Mouse (Mus musculus) limb, embryonic 14.5 days (tissue): ENCODE measurements around the gene Ago3. TPM values are rescaled to one million over a fixed set of nuclear protein-coding genes. Genes with fewer than 3 reads are reported as not detected.

Experiments used
- ATAC-seq: fragments of 200-750 bp; cut with Nextera tagmentation; 2 replicates; pipeline ENCODE4 v1.8.0; 2017; ENCODE audit warnings: low read depth, moderate number of reproducible peaks, moderate TSS enrichment; ENCODE audit not compliant: low FRiP score
- DNase-seq: peaks from one replicate; pipeline ENCODE4 v3.0.0-alpha.2; 2015; ENCODE audit warnings: low spot score
- H3K27ac ChIP-seq: fragments of 300-500 bp; sonication (generic); replicated peaks from 2 replicates; pipeline ENCODE4 v1.5.1; 2014; ENCODE audit warnings: low read depth, mild to moderate bottlenecking, low read length, moderate library complexity, mixed read lengths
- H3K27me3 ChIP-seq: fragments of 300-500 bp; sonication (generic); 2 replicates; pipeline ENCODE4 v1.6.1; 2014; ENCODE audit warnings: low read length, mixed read lengths; ENCODE audit not compliant: control insufficient read depth, insufficient read depth
- H3K36me3 ChIP-seq: fragments of 300-500 bp; sonication (generic); 2 replicates; pipeline ENCODE4 v1.6.1; 2014; ENCODE audit warnings: mild to moderate bottlenecking, low read length, moderate library complexity, mixed read lengths; ENCODE audit not compliant: control insufficient read depth, insufficient read depth
- H3K4me1 ChIP-seq: fragments of 300-500 bp; sonication (generic); 2 replicates; pipeline ENCODE4 v1.6.1; 2014; ENCODE audit warnings: antibody characterized with exemption, low read length, mixed read lengths; ENCODE audit not compliant: control insufficient read depth, insufficient read depth
- H3K4me2 ChIP-seq: fragments of 300-500 bp; sonication (generic); replicated peaks from 2 replicates; pipeline ENCODE4 v1.6.1; 2014; ENCODE audit warnings: low read depth, mild to moderate bottlenecking, low read length, moderate library complexity; ENCODE audit not compliant: severe bottlenecking
- H3K4me3 ChIP-seq: fragments of 300-500 bp; sonication (generic); replicated peaks from 2 replicates; pipeline ENCODE4 v1.5.1; 2014; ENCODE audit warnings: low read length
- H3K9ac ChIP-seq: fragments of 300-500 bp; sonication (generic); 2 replicates; pipeline ENCODE4 v1.6.1; 2014; ENCODE audit warnings: mild to moderate bottlenecking, low read depth, low read length, moderate library complexity; ENCODE audit not compliant: severe bottlenecking
- H3K9me3 ChIP-seq: fragments of 300-500 bp; sonication (generic); 2 replicates; pipeline ENCODE4 v1.6.1; 2016; ENCODE audit warnings: low read length; ENCODE audit not compliant: control insufficient read depth
- POLR2A ChIP-seq: fragments of 200-500 bp; IDR thresholded peaks from 2 replicates; pipeline ENCODE4 v1.8.0; 2012; ENCODE audit warnings: inconsistent platforms, mild to moderate bottlenecking, moderate library complexity, borderline replicate concordance; ENCODE audit not compliant: insufficient read depth, insufficient read length; ENCODE audit errors: extremely low read depth
- WGBS: fragments of 180-500 bp; shearing (Covaris S2); extraction: QIAGEN DNeasy Blood & Tissue Kit; methylation state at CpG from one replicate; pipeline ENCODE4 v1.1.7; 2014; 5-methylcytosine and 5-hydroxymethylcytosine counted together
- polyA plus RNA-seq, 2 experiments: library from polyadenylated mRNA; depleted of rRNA in 1 of 2; stranded (reverse) in 1 of 2; unstranded in 1 of 2; fragments of >200 nt; fragmentation: Nextera tagmentation in 1 of 2; extraction: Ambion mirVana in 1 of 2; gene quantifications; 2 replicates each; pipeline versions ENCODE4 v1.2.1 to v1.2.3; 2012 to 2014

Ago3 gene
- polyA plus RNA-seq, 2 experiments = 6.6 to 11.4 TPM

DNA sequence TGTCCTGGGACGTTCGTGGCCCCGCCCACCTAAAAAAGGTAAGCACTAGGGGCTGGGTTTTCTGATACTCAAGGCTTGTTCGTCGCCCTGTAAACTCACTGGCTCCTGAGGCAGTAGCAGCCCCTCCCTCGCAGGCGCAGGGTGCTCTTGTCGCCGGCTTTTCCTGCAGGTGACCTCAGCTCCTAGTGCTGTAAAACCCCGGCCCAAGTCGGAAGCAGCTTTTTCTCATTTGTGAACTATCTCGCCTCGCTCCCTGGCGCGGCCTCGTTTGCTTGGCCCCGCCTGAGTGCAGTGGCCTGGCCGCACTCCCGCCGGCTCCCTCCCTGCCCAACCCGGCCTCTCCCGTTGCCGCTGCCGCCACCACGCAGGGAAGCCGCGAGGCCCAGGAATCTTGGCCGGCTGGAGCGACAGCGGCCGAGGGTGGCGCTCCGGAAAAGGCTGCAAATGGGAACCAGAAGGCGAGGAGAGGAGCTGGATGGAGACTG is 132.7 kb downstream of the Ago3 start:
- Histone ChIP-seq H3K4me3 (peak overlapping the region; percentile 31), H3K36me3 (peaks cover 3% of the 10 kb centered on the region; the same call in 1 of the 2 replicates), H3K9me3 (no peaks in the 10 kb centered on the region), H3K4me1 (peaks cover 36% of the 10 kb centered on the region), H3K4me2 (peak overlapping the region; percentile 62), H3K27ac (peak overlapping the region; percentile 62), H3K27me3 (no peaks in the 10 kb centered on the region; the same call in 1 of the 2 replicates), H3K9ac (peak overlapping the region; percentile 55)
- peak; percentile 48 for DNase-seq
- 0 out of 2 replicates have a peak, but pooled peaks have one; percentile 20 for ATAC-seq
- TF ChIP-seq POLR2A = no peak
- WGBS = under 1% methylated on average over 34 of the region's 34 CpGs

DNA sequence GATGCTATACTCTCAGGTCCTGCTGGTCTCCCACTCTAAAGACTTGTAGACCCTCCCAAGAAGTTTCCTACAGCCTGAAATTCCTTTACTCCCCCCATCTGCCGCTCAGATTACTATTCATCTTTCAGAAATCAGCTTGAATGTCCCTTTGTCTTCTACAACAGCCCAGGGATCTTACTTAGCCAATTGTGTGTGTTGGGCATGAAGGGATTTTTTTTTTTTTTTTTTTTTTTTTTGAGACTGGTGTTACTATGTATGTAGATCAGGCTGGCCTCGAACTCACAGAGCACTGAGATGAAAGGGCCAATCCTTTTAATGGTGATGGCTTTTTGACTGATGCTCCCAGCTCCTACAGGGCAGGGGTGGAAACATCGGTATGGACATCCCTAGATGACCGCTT is 133.4 kb downstream of the Ago3 start:
- no peak overlapping the region for H3K4me3 ChIP-seq
- 45% methylated on average over 4 of the region's 4 CpGs for WGBS
- ATAC-seq (no peak), DNase-seq (no peak)
- no peak overlapping the region for H3K9ac ChIP-seq
- no peaks in the 10 kb centered on the region for H3K9me3 ChIP-seq
- TF ChIP-seq POLR2A = no peak
- peak overlapping the region; percentile 62 for H3K4me2 ChIP-seq
- H3K27me3 ChIP-seq = no peaks in the 10 kb centered on the region
- H3K4me1 ChIP-seq = peaks cover 35% of the 10 kb centered on the region
- H3K27ac ChIP-seq = 0 out of 2 replicates have a peak overlapping the region, but pooled peaks have one; percentile 62
- peaks cover 3% of the 10 kb centered on the region; the same call in 1 of the 2 replicates for H3K36me3 ChIP-seq

DNA sequence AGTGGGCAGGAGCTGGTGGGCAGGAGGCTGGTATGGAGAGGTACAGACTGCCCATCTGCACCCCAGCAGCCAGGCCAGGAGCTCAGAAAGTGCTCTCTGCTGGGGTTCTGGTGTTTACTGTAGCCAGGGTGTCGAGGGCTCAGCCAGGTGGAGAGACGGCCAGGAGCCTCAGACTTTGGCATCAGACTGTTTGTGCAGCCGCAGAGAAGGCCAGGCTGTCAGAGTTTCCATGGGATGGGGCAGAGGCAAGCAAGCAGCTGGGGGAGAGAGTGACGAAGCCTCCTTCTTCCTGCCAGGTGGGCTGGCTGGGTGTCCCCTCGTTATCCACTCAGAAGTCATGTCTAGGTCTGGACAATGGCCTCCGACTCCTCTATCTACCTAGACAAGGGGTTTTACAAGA is 134.2 kb downstream of the Ago3 start:
- no peak for DNase-seq
- Histone ChIP-seq H3K4me1 (peaks cover 35% of the 10 kb centered on the region), H3K36me3 (peaks cover 3% of the 10 kb centered on the region; the same call in 1 of the 2 replicates), H3K4me2 (no peak overlapping the region), H3K4me3 (no peak overlapping the region), H3K9me3 (no peaks in the 10 kb centered on the region), H3K27me3 (no peaks in the 10 kb centered on the region), H3K9ac (no peak overlapping the region), H3K27ac (no peak overlapping the region; the same call in 1 of the 2 replicates)
- TF ChIP-seq POLR2A = no peak
- WGBS = 65% methylated on average over 6 of the region's 6 CpGs
- ATAC-seq = no peak

DNA sequence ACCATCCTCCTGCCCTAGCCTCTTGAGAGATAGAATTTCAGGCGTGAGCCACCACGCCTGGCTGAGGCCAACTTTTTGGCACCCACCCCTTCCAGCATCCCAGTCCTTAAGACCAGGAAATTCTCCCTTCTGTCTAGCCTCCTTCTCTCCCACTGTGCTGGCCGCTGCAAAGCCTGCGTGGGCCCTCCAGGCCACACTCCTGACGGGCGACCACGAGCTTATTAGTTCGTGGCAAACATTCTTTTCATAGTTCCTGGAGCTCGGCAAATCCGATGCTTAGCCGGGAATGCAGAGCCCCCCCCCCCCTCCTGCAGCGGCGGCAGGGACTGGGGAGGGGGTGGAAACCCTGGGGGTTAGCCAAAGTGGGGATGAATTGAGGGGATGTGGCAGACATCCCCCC is 138.2 kb downstream of the Ago3 start:
- peak overlapping the region; percentile 32; the same call in 1 of the 2 replicates for H3K4me2 ChIP-seq
- no peak overlapping the region for H3K4me3 ChIP-seq
- WGBS = 19% methylated on average over 11 of the region's 13 CpGs
- TF ChIP-seq POLR2A = no peak
- DNase-seq (no peak), ATAC-seq (no peak)
- H3K9me3 ChIP-seq = no peaks in the 10 kb centered on the region
- H3K27ac ChIP-seq = no peak overlapping the region
- peaks cover 13% of the 10 kb centered on the region for H3K27me3 ChIP-seq
- no peaks in the 10 kb centered on the region; the same call in 1 of the 2 replicates for H3K36me3 ChIP-seq
- H3K4me1 ChIP-seq = peaks cover 29% of the 10 kb centered on the region
- peak overlapping the region; percentile 12; the same call in 1 of the 2 replicates for H3K9ac ChIP-seq

DNA sequence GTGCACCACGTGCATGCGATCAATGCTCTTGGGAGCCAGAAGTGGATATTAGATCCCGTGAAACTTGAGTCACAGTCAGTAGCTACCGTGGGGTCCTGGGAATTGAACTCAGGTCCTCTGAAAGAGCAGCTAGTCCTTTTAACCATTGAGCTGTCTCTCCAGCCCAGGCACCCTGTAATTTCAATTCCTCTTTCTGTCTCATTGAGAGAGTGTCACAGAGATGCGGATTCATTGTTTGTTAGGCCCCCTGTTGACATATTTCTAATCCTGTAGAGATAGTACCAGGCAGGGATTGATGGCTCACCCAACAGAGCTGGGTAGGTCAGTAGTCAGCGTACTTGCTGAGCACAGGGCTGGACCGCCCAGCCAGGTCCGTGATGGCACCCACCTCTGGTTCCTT is 139.0 kb downstream of the Ago3 start:
- no peak overlapping the region for H3K9ac ChIP-seq
- 83% methylated on average over 8 of the region's 8 CpGs for WGBS
- no peaks in the 10 kb centered on the region for H3K9me3 ChIP-seq
- H3K4me3 ChIP-seq = no peak overlapping the region
- H3K27me3 ChIP-seq = peaks cover 17% of the 10 kb centered on the region
- ATAC-seq (no peak), DNase-seq (no peak)
- peaks cover 25% of the 10 kb centered on the region for H3K4me1 ChIP-seq
- no peak overlapping the region for H3K27ac ChIP-seq
- H3K4me2 ChIP-seq = no peak overlapping the region
- no peaks in the 10 kb centered on the region; the same call in 1 of the 2 replicates for H3K36me3 ChIP-seq
- no peak for TF ChIP-seq POLR2A
